In genomic region chr13:93303563-93304250, GRCm38 (mm10) we compare ENCODE assay signal across 8 mouse cellular contexts. TPM values are rescaled to one million over a fixed set of nuclear protein-coding genes. Genes with fewer than 3 reads are reported as not detected.
DNase-seq lines count a peak whose midpoint lies in the region; ATAC-seq and TF ChIP-seq lines count a peak whose summit lies in the region.

No protein-coding gene starts in this region.

- no peaks in the 10 kb centered on the region for H3K27me3 ChIP-seq in heart, embryonic 12.5 days (replicated peaks)
- no peaks in the 10 kb centered on the region for H3K27me3 ChIP-seq in kidney, postnatal 0 days (ENCODE audit: insufficient read depth, low read length)
- H3K27me3 ChIP-seq in liver, embryonic 11.5 days (replicated peaks; ENCODE audit: control insufficient read depth, insufficient read depth, low read length), result no peaks in the 10 kb centered on the region
- H3K27me3 ChIP-seq in stomach, embryonic 14.5 days (ENCODE audit: control insufficient read depth, insufficient read depth, low read length), result no peaks in the 10 kb centered on the region

- peaks cover 9% of the 10 kb centered on the region for H3K4me1 ChIP-seq in heart, embryonic 12.5 days (replicated peaks)
- H3K4me1 ChIP-seq in kidney, postnatal 0 days (replicated peaks; ENCODE audit: insufficient read depth, low read length), result no peaks in the 10 kb centered on the region
- H3K4me1 ChIP-seq in liver, embryonic 11.5 days (replicated peaks; ENCODE audit: control insufficient read depth, insufficient read depth, low read length), result peaks cover 7% of the 10 kb centered on the region
- H3K4me1 ChIP-seq in stomach, embryonic 14.5 days (ENCODE audit: control insufficient read depth, insufficient read depth, low read length), result peaks cover 13% of the 10 kb centered on the region; the same call in 1 of the 2 replicates

- peak overlapping the region; percentile 95 for H3K9ac ChIP-seq in heart, embryonic 12.5 days
- H3K9ac ChIP-seq in kidney, postnatal 0 days (ENCODE audit: low read depth, low read length), result peak overlapping the region; percentile 84
- H3K9ac ChIP-seq in liver, embryonic 11.5 days (ENCODE audit: low read depth, low read length), result peak overlapping the region; percentile 89
- H3K9ac ChIP-seq in stomach, embryonic 14.5 days (replicated peaks; ENCODE audit: low read depth, low read length), result peak overlapping the region; percentile 71

- H3K36me3 ChIP-seq in heart, embryonic 12.5 days, result no peaks in the 10 kb centered on the region
- H3K36me3 ChIP-seq in kidney, postnatal 0 days (ENCODE audit: insufficient read depth, low read length), result no peaks in the 10 kb centered on the region
- no peaks in the 10 kb centered on the region for H3K36me3 ChIP-seq in liver, embryonic 11.5 days (ENCODE audit: control insufficient read depth, insufficient read depth, low read length)
- H3K36me3 ChIP-seq in stomach, embryonic 14.5 days (ENCODE audit: control insufficient read depth, insufficient read depth, low read length), result no peaks in the 10 kb centered on the region

- WGBS in heart, embryonic 12.5 days, result under 1% methylated on average over 69 of the region's 90 CpGs
- WGBS in kidney, postnatal 0 days, result under 1% methylated on average over 72 of the region's 90 CpGs
- WGBS in liver, embryonic 11.5 days, result under 1% methylated on average over 74 of the region's 90 CpGs
- WGBS in stomach, embryonic 14.5 days, result under 1% methylated on average over 67 of the region's 90 CpGs

- H3K9me3 ChIP-seq in heart, embryonic 12.5 days (replicated peaks), result no peaks in the 10 kb centered on the region
- H3K9me3 ChIP-seq in kidney, postnatal 0 days (replicated peaks; ENCODE audit: low read length), result no peaks in the 10 kb centered on the region
- H3K9me3 ChIP-seq in liver, embryonic 11.5 days (ENCODE audit: control insufficient read depth, low read length), result no peaks in the 10 kb centered on the region
- H3K9me3 ChIP-seq in stomach, embryonic 14.5 days (ENCODE audit: control insufficient read depth, low read depth, low read length), result no peaks in the 10 kb centered on the region

- peak; percentile 98 for DNase-seq in CD4-positive helper T cell, adult 2 months (ENCODE audit: low read depth, low spot score)
- DNase-seq in brain, embryonic 18.5 days (ENCODE audit: low read depth, low spot score), result peak; percentile 93
- DNase-seq in kidney, postnatal 0 days (ENCODE audit: low spot score), result peak; percentile 97
- DNase-seq in liver, embryonic 11.5 days (ENCODE audit: low spot score), result peak; percentile 94
- peak; percentile 98 for DNase-seq in naive thymus-derived CD4-positive, alpha-beta T cell, adult 2 months (ENCODE audit: low read depth)

- peak overlapping the region; percentile 99 for H3K27ac ChIP-seq in heart, embryonic 12.5 days (ENCODE audit: poor library complexity, severe bottlenecking)
- peak overlapping the region; percentile 95 for H3K27ac ChIP-seq in kidney, postnatal 0 days
- H3K27ac ChIP-seq in liver, embryonic 11.5 days (ENCODE audit: low read depth, low read length), result peak overlapping the region; percentile 94
- peak overlapping the region; percentile 94 for H3K27ac ChIP-seq in stomach, embryonic 14.5 days (ENCODE audit: low read length)

- H3K4me3 ChIP-seq in heart, embryonic 12.5 days, result peak overlapping the region; percentile 94
- peak overlapping the region; percentile 94 for H3K4me3 ChIP-seq in kidney, postnatal 0 days (replicated peaks; ENCODE audit: low read depth, low read length)
- H3K4me3 ChIP-seq in liver, embryonic 11.5 days (ENCODE audit: low read depth, low read length), result peak overlapping the region; percentile 95
- peak overlapping the region; percentile 87 for H3K4me3 ChIP-seq in stomach, embryonic 14.5 days (ENCODE audit: low read depth, low read length)

- ATAC-seq in erythroid progenitor cell, adult 5-6 weeks (replicated peaks; ENCODE audit: low FRiP score, poor library complexity, severe bottlenecking), result peak; percentile 93
- ATAC-seq in heart, embryonic 12.5 days (ENCODE audit: insufficient number of reproducible peaks, low FRiP score), result peak; percentile 96
- ATAC-seq in kidney, postnatal 0 days (replicated peaks; ENCODE audit: low FRiP score, low read depth), result peak; percentile 97
- peak; percentile 93 for ATAC-seq in liver, embryonic 11.5 days (replicated peaks; ENCODE audit: low FRiP score)
- peak; percentile 96 for ATAC-seq in stomach, embryonic 14.5 days (ENCODE audit: insufficient number of reproducible peaks, insufficient read depth, low FRiP score, low read depth)

- H3K4me2 ChIP-seq in heart, embryonic 12.5 days, result peak overlapping the region; percentile 67
- peak overlapping the region; percentile 81 for H3K4me2 ChIP-seq in kidney, postnatal 0 days (ENCODE audit: low read length)
- peak overlapping the region; percentile 73 for H3K4me2 ChIP-seq in liver, embryonic 11.5 days
- H3K4me2 ChIP-seq in stomach, embryonic 14.5 days (replicated peaks; ENCODE audit: low read depth, low read length), result peak overlapping the region; percentile 74

- peak; percentile 58 for TF ChIP-seq CTCF in kidney, postnatal 0 days (IDR thresholded peaks at IDR 0.05; ENCODE audit: low read depth)

RNA-seq across cellular contexts. Expression of gene Homer1, which starts 4.3 kb away (rescaled TPM):
- 4.2 and 9.4 TPM in 2 replicates for total RNA-seq in erythroid progenitor cell, adult 5-6 weeks (2015; ENCODE audit: low replicate concordance)
- total RNA-seq in erythroid progenitor cell, adult 5-6 weeks (2017; ENCODE audit: low replicate concordance), result 8.5 and 8.7 TPM in 2 replicates
- 23.5 and 27.7 TPM in 2 replicates for polyA plus RNA-seq in heart, embryonic 12.5 days (2016; fragmentation: Nextera tagmentation; extraction: Ambion mirVana)
- polyA plus RNA-seq in kidney, postnatal 0 days (2015; fragmentation: Nextera tagmentation; extraction: Ambion mirVana), result 3.2 and 3.6 TPM in 2 replicates
- 6.5 and 8.5 TPM in 2 replicates for polyA plus RNA-seq in liver, embryonic 11.5 days (2014; fragmentation: Nextera tagmentation; extraction: Ambion mirVana)
- polyA plus RNA-seq in stomach, embryonic 14.5 days (2014; fragmentation: Nextera tagmentation; extraction: Ambion mirVana), result 7.5 and 8.4 TPM in 2 replicates

Comparison
In these comparisons a context has a peak if more than half of its experiments do, and no peak if none do; other contexts are left out.
1. Peak in every context shown above with its lines: DNase-seq, ATAC-seq, H3K4me3 ChIP-seq and H3K27ac ChIP-seq.